Mouse (Mus musculus): ENCODE data around the gene Dpp8. TPM values are rescaled to one million over a fixed set of nuclear protein-coding genes. Genes with fewer than 3 reads are reported as not detected.

The Dpp8 gene
- polyA plus RNA-seq, 1 experiment: not detected

GRCm38 (mm10) chr9:65010632-65011031 is 21.6 kb upstream of the Dpp8 start:
- H3K4me1 ChIP-seq (ENCODE audit: control insufficient read depth, insufficient read depth, low read length): peaks cover 14% of the 10 kb centered on the region
- no peak for TF ChIP-seq POLR2A (IDR thresholded peaks at IDR 0.05; ENCODE audit: insufficient read depth, low read depth, low read length)
- no peak for TF ChIP-seq CTCF (IDR thresholded peaks at IDR 0.05; ENCODE audit: insufficient read depth, low read depth, low read length)
- no peak overlapping the region for H3K4me3 ChIP-seq (ENCODE audit: insufficient read depth, low read depth, low read length)
- WGBS: 43% methylated on average over 8 of the region's 8 CpGs
- no peak overlapping the region for H3K27ac ChIP-seq (ENCODE audit: insufficient read depth, low read depth, low read length)

- no peak overlapping the region for H3K27ac ChIP-seq (ENCODE audit: insufficient read depth, low read depth, low read length)
- no peak for TF ChIP-seq POLR2A (IDR thresholded peaks at IDR 0.05; ENCODE audit: insufficient read depth, low read depth, low read length)
- no peak for TF ChIP-seq CTCF (IDR thresholded peaks at IDR 0.05; ENCODE audit: insufficient read depth, low read depth, low read length)
- peaks cover 16% of the 10 kb centered on the region for H3K4me1 ChIP-seq (ENCODE audit: control insufficient read depth, insufficient read depth, low read length)
- H3K4me3 ChIP-seq (ENCODE audit: insufficient read depth, low read depth, low read length): no peak overlapping the region
- 54% methylated on average over 6 of the region's 6 CpGs for WGBS
Observed at GRCm38 (mm10) chr9:65011304-65011703, 20.9 kb upstream of the Dpp8 start.

DNA sequence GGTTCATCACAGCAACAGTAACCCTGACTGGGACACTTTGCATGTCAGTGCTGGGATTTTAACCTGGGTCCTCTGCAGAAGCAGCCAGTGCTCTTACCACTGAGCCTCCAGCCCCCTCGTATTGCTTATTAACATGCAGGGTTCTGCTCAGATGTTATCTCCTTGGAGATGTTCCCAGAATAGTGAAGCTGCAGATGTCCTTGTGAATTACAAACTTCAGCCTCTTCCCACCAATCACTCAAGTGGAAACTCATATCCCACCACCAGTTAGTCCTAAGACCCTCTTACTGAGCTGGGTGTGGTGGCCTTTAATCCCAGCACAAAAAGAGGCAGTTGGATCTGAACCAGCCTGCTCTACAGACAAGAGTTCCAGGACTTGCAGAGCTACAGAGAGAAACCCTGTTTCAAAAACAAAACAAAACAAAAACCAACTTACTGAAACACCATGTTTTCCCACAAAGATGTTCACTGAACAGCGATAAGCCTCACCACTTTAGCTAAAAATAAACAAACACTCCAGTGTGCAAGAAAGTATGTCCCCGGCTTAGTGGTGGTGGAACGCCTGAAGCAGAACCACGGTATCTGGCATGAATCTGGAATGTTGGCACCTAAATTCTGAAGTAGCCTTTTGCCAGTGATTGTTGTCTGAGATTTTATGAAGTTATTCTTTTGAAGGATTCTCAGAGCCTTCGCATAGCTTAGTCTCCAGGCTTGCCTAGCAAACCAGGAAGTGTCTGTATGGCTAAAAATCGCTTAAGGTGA is 16.6 kb upstream of the Dpp8 start:
- no peak for TF ChIP-seq CTCF (IDR thresholded peaks at IDR 0.05; ENCODE audit: insufficient read depth, low read depth, low read length)
- TF ChIP-seq POLR2A (IDR thresholded peaks at IDR 0.05; ENCODE audit: insufficient read depth, low read depth, low read length): no peak
- Histone ChIP-seq H3K4me3 (ENCODE audit: insufficient read depth, low read depth, low read length) (no peak overlapping the region), H3K27ac (ENCODE audit: insufficient read depth, low read depth, low read length) (peak overlapping the region; percentile 13; the same call in 1 of the 2 replicates), H3K4me1 (ENCODE audit: control insufficient read depth, insufficient read depth, low read length) (peaks cover 24% of the 10 kb centered on the region)
- 19% methylated on average over 7 of the region's 7 CpGs for WGBS

DNA sequence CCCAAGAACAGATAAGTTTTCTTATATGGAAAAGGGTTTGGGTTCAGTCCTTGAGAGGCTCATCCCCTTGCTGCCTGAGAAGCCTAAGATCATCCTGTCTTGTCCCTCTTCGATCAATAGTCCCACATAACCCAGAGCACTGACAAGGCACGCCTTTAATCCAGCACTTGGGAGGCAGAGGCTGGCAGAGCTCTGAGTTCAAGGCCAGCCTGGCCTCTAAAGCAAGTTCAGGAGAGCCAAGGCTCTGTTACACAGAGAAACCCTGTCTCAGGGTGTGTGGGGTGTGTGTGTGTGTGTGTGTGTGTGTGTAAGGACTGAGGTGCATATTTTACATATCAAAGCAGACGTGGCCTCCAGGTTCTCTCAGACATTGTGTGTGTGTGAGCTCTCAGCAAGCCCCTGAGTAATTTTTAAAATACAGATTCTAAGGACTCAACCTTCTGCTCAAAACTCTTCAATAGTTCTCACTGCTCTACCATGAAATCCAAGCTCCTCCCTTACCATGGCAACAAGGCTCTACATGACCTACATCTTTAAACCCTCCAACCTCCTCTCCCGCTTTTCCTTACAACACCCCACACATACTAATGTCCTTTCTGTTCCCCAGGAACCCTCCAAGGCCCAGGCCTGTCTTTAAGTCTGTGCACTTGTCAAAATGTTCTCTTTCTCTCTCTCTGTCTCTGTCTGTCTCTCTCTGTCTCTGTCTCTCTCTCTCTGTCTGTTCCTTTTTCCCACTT is 15.8 kb upstream of the Dpp8 start:
- no peak overlapping the region for H3K4me3 ChIP-seq (ENCODE audit: insufficient read depth, low read depth, low read length)
- peaks cover 19% of the 10 kb centered on the region for H3K4me1 ChIP-seq (ENCODE audit: control insufficient read depth, insufficient read depth, low read length)
- H3K27ac ChIP-seq (ENCODE audit: insufficient read depth, low read depth, low read length): peak overlapping the region; percentile 46
- 50% methylated on average over 4 of the region's 4 CpGs for WGBS
- TF ChIP-seq CTCF (IDR thresholded peaks at IDR 0.05; ENCODE audit: insufficient read depth, low read depth, low read length): no peak
- TF ChIP-seq POLR2A (IDR thresholded peaks at IDR 0.05; ENCODE audit: insufficient read depth, low read depth, low read length): no peak

- peak overlapping the region; percentile 46 for H3K27ac ChIP-seq (ENCODE audit: insufficient read depth, low read depth, low read length)
- TF ChIP-seq CTCF (IDR thresholded peaks at IDR 0.05; ENCODE audit: insufficient read depth, low read depth, low read length) (no peak), POLR2A (IDR thresholded peaks at IDR 0.05; ENCODE audit: insufficient read depth, low read depth, low read length) (no peak)
- WGBS: 50% methylated on average over 16 of the region's 16 CpGs
- H3K4me3 ChIP-seq (ENCODE audit: insufficient read depth, low read depth, low read length): no peak overlapping the region
- H3K4me1 ChIP-seq (ENCODE audit: control insufficient read depth, insufficient read depth, low read length): peaks cover 19% of the 10 kb centered on the region
Observed at GRCm38 (mm10) chr9:65016978-65017827, 15.0 kb upstream of the Dpp8 start.

- H3K4me1 ChIP-seq (ENCODE audit: control insufficient read depth, insufficient read depth, low read length): peaks cover 19% of the 10 kb centered on the region
- no peak overlapping the region for H3K4me3 ChIP-seq (ENCODE audit: insufficient read depth, low read depth, low read length)
- H3K27ac ChIP-seq (ENCODE audit: insufficient read depth, low read depth, low read length): no peak overlapping the region
- TF ChIP-seq POLR2A (IDR thresholded peaks at IDR 0.05; ENCODE audit: insufficient read depth, low read depth, low read length) (no peak), CTCF (IDR thresholded peaks at IDR 0.05; ENCODE audit: insufficient read depth, low read depth, low read length) (no peak)
- WGBS: 47% methylated on average over 4 of the region's 4 CpGs
Observed at GRCm38 (mm10) chr9:65017896-65018295, 14.3 kb upstream of the Dpp8 start.

DNA sequence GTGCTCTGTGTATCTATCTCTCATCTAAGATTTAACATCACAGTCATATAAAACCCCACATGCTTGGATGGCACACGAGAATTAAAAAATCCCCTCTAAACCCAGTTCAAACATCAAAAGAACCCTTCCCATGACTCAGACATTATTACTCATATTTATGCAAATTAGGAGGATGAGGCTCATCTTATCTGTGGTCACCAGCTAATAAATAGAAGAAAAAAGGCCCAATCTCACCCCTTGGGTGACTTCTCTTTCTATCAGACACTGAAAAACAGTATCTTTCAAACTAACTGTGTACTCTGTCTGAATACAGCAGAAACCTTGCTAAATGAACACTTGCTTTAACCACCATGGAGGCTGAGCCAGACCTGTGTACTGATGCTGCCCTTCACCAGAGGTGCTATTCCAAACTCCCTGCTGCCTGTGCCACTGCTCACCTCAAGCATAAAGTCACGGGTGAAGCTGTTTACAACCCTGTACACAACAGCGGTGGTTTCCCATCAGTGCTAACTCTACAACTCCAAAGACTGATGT is 13.6 kb upstream of the Dpp8 start:
- peaks cover 19% of the 10 kb centered on the region for H3K4me1 ChIP-seq (ENCODE audit: control insufficient read depth, insufficient read depth, low read length)
- WGBS: 46% methylated on average over 3 of the region's 3 CpGs
- TF ChIP-seq POLR2A (IDR thresholded peaks at IDR 0.05; ENCODE audit: insufficient read depth, low read depth, low read length) (no peak), CTCF (IDR thresholded peaks at IDR 0.05; ENCODE audit: insufficient read depth, low read depth, low read length) (no peak)
- no peak overlapping the region for H3K27ac ChIP-seq (ENCODE audit: insufficient read depth, low read depth, low read length)
- H3K4me3 ChIP-seq (ENCODE audit: insufficient read depth, low read depth, low read length): no peak overlapping the region

DNA sequence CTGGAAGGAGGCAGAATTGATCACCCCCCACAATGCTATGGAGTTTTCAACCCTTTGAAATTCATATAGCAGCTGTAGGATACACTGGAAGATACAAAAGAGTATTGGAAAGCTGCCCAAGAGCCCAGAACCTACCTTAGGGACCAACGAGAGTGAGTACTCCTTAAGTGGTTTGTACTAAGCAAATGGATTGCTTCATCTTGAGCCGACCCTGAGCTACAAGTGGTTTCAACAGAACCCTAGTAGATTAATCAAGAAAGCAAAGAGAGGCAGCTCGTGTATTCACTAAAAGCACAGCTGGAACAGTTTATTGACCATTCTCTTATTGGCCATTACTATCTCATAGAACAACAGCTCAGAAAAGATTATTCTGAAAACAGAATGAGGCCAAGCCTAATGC is 13.1 kb upstream of the Dpp8 start:
- H3K27ac ChIP-seq (ENCODE audit: insufficient read depth, low read depth, low read length): no peak overlapping the region
- H3K4me1 ChIP-seq (ENCODE audit: control insufficient read depth, insufficient read depth, low read length): peaks cover 19% of the 10 kb centered on the region
- TF ChIP-seq POLR2A (IDR thresholded peaks at IDR 0.05; ENCODE audit: insufficient read depth, low read depth, low read length): no peak
- no peak for TF ChIP-seq CTCF (IDR thresholded peaks at IDR 0.05; ENCODE audit: insufficient read depth, low read depth, low read length)
- WGBS: 34% methylated on average over 3 of the region's 3 CpGs
- H3K4me3 ChIP-seq (ENCODE audit: insufficient read depth, low read depth, low read length): no peak overlapping the region

Measured in olfactory bulb, adult 2 months (tissue).